Mouse (Mus musculus) spleen, adult 2 months (tissue): ENCODE measurements around the gene Gm17428.

Source experiments
- CTCF ChIP-seq: fragments of 200-500 bp; IDR thresholded peaks from 2 replicates; pipeline ENCODE4 v1.5.1; 2011; ENCODE audit warnings: mild to moderate bottlenecking, inconsistent platforms; ENCODE audit not compliant: insufficient read depth, insufficient read length, insufficient replicate concordance; ENCODE audit errors: extremely low read depth
- POLR2A ChIP-seq: fragments of 200-500 bp; IDR thresholded peaks from 2 replicates; pipeline ENCODE4 v1.6.1; 2011; ENCODE audit warnings: low read depth, low read length, inconsistent platforms

GRCm38 (mm10) chr14:54936831-54937160 is 39.9 kb upstream of the Gm17428 start:
- TF ChIP-seq CTCF (no peak), POLR2A (no peak)
